ENCODE assay signal across 24 mouse cellular contexts in genomic region chr9:28003131-28003530, GRCm38 (mm10).
"Had no signal": no experiment of that assay in that cellular context is flagged by ENCODE, and none has a peak within 500 bp of the region (broad histone marks: within the 10 kb centered on the region; RNA-seq: fewer than 3 reads in every experiment).

No protein-coding gene starts in this region.

- H3K9ac ChIP-seq: forebrain, postnatal 0 days; heart, embryonic 13.5 days; heart, embryonic 15.5 days; hindbrain, embryonic 15.5 days; kidney, embryonic 15.5 days; limb, embryonic 13.5 days; limb, embryonic 15.5 days had no signal

- DNase-seq: forebrain, postnatal 0 days; gastrocnemius, postnatal 14 days; gastrocnemius, postnatal 36 days; heart, adult 11 months; heart, adult 2 months; heart, postnatal 14 days; heart, postnatal 36 days; kidney, adult 11 months; kidney, adult 2 months; kidney, adult 9 months; kidney, postnatal 14 days; kidney, postnatal 36 days; layer of hippocampus, adult 9-11 months; layer of hippocampus, postnatal 36 days; left cerebral cortex, postnatal 4 days had no signal

- H3K4me2 ChIP-seq: heart, embryonic 11.5 days; heart, embryonic 13.5 days; heart, embryonic 15.5 days; hindbrain, embryonic 15.5 days; kidney, embryonic 15.5 days; limb, embryonic 13.5 days; limb, embryonic 15.5 days had no signal

- H3K4me3 ChIP-seq: heart, adult 2 months; heart, embryonic 13.5 days; heart, embryonic 15.5 days; hindbrain, embryonic 15.5 days; kidney, embryonic 15.5 days; limb, embryonic 13.5 days; limb, embryonic 15.5 days had no signal

- H3K27ac ChIP-seq: heart, adult 2 months; heart, embryonic 13.5 days; heart, embryonic 15.5 days; hindbrain, embryonic 15.5 days; kidney, embryonic 15.5 days; kidney, postnatal 0 days; limb, embryonic 13.5 days; limb, embryonic 15.5 days had no signal

- H3K36me3 ChIP-seq: heart, embryonic 13.5 days; heart, embryonic 15.5 days; hindbrain, embryonic 15.5 days; kidney, embryonic 15.5 days; limb, embryonic 13.5 days; limb, embryonic 15.5 days had no signal

- H3K9me3 ChIP-seq: heart, embryonic 13.5 days; heart, embryonic 15.5 days; hindbrain, embryonic 15.5 days; kidney, embryonic 15.5 days; limb, embryonic 13.5 days; limb, embryonic 15.5 days had no signal

- H3K27me3 ChIP-seq: heart, embryonic 13.5 days; heart, embryonic 15.5 days; hindbrain, embryonic 15.5 days; kidney, embryonic 15.5 days; limb, embryonic 13.5 days; limb, embryonic 15.5 days had no signal

- H3K4me1 ChIP-seq: heart, embryonic 13.5 days; heart, embryonic 15.5 days; kidney, embryonic 15.5 days; limb, embryonic 13.5 days; limb, embryonic 15.5 days had no signal

- ATAC-seq: forebrain, postnatal 0 days; intestine, embryonic 16.5 days had no signal
